Mouse (Mus musculus) olfactory bulb, adult 2 months (tissue): ENCODE measurements around the gene Gm11084. TPM values are rescaled to one million over a fixed set of nuclear protein-coding genes. Genes with fewer than 3 reads are reported as not detected.
A peak's percentile ranks its signal among the peaks of the same experiment; 100 is the strongest.

Experiments used
- H3K27ac ChIP-seq: fragments of 200-500 bp; 2 replicates; pipeline ENCODE4 v1.5.1; 2012; ENCODE audit warnings: low read depth, low read length; ENCODE audit not compliant: insufficient read depth
- H3K4me1 ChIP-seq: fragments of 200-500 bp; 2 replicates; pipeline ENCODE4 v1.6.1; 2012; ENCODE audit warnings: low read length; ENCODE audit not compliant: control insufficient read depth, insufficient read depth
- H3K4me3 ChIP-seq: fragments of 200-500 bp; 2 replicates; pipeline ENCODE4 v1.5.1; 2012; ENCODE audit warnings: mild to moderate bottlenecking, low read depth, low read length, moderate library complexity; ENCODE audit not compliant: insufficient read depth
- CTCF ChIP-seq: fragments of 200-500 bp; IDR thresholded peaks from 2 replicates; pipeline ENCODE4 v1.5.1; 2012; ENCODE audit warnings: low read depth, mild to moderate bottlenecking, low read length, moderate library complexity; ENCODE audit not compliant: insufficient read depth
- POLR2A ChIP-seq: fragments of 200-500 bp; IDR thresholded peaks from 2 replicates; pipeline ENCODE4 v1.6.1; 2012; ENCODE audit warnings: mild to moderate bottlenecking, low read depth, low read length, moderate library complexity; ENCODE audit not compliant: insufficient read depth
- WGBS: fragments of 180-500 bp; shearing (Covaris S2); methylation state at CpG from one replicate; pipeline ENCODE4 v1.1.7; 2018; 5-methylcytosine and 5-hydroxymethylcytosine counted together
- polyA plus RNA-seq: library from polyadenylated mRNA; stranded (reverse); fragments of >200 nt; gene quantifications from 2 replicates; pipeline ENCODE4 v1.2.4, GENCODE M21; 2012; ENCODE audit warnings: low replicate concordance; ENCODE audit not compliant: missing spikeins, insufficient read depth, insufficient read length

Gm11084 gene
- polyA plus RNA-seq, 1 experiment: not detected

- no peaks in the 10 kb centered on the region for H3K4me1 ChIP-seq
- H3K4me3 ChIP-seq: no peak overlapping the region
- H3K27ac ChIP-seq: no peak overlapping the region
- WGBS: 77% methylated on average over 20 of the region's 20 CpGs
- TF ChIP-seq CTCF: no peak
- TF ChIP-seq POLR2A: no peak
Measured at GRCm38 (mm10) chr2:73012636-73013035, 26.1 kb upstream of the Gm11084 start.

GRCm38 (mm10) chr2:73007472-73007871, 21.0 kb upstream of the Gm11084 start:
- Histone ChIP-seq H3K27ac (no peak overlapping the region), H3K4me1 (peaks cover 17% of the 10 kb centered on the region), H3K4me3 (no peak overlapping the region)
- WGBS: 95% methylated on average over 9 of the region's 9 CpGs
- no peak for TF ChIP-seq POLR2A
- TF ChIP-seq CTCF: no peak

- Histone ChIP-seq H3K27ac (no peak overlapping the region), H3K4me3 (no peak overlapping the region), H3K4me1 (peaks cover 17% of the 10 kb centered on the region)
- TF ChIP-seq POLR2A (no peak), CTCF (no peak)
- 62% methylated on average over 3 of the region's 3 CpGs for WGBS
Measured at GRCm38 (mm10) chr2:73005611-73006515, 19.3 kb upstream of the Gm11084 start.

DNA sequence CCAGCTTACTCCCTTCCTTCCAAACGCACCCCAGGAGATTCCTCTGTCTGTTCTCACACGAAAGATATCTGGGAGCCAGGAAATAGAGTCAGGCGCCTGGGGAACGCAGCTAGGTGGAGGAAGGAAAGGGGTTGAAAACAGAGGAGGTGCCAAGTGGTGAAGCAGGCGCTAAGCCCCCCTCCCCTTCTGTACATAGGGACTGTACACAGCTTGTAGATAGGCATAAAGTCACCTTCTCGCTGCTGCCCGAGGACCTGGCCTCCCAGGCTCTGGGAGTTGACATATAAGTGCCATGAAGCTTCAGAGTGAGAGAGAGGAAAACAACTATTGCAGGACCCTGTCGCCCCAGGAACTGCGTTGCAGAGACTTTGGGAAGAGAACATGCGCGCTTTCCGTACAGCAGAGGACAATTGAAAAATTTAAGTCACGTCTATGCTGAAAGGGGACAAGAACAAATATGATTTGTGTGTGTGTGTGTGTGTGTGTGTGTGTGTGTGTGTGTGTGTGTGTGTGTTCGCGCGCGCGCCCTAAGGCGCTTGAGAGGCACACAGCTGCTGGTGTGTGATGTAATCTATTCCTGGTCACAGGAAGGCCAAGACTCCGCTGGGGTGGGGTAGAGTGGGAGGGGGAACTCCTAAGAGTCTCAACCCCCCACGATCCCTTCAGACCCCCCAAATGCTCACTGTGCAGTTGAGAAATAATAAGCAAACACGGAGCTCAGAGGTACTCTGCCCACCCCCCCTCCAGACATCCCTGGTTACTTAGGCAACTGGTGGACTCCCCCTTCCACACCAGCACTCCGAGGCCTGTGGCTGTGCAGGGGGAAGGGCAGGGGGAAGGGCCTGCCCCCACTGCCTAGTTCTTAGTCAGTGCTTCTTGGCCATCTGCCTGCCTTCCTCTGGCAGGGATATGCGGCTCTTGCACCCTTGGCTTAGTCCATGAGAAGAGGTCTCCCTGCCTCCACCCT, 17.5 kb upstream of the Gm11084 start:
- peak overlapping the region; percentile 32 for H3K4me3 ChIP-seq
- peaks cover 17% of the 10 kb centered on the region for H3K4me1 ChIP-seq
- no peak for TF ChIP-seq POLR2A
- 0 out of 2 replicates have a peak, but pooled peaks have one; percentile 8 for TF ChIP-seq CTCF
- H3K27ac ChIP-seq: peak overlapping the region; percentile 80
- 12% methylated on average over 24 of the region's 24 CpGs for WGBS

DNA sequence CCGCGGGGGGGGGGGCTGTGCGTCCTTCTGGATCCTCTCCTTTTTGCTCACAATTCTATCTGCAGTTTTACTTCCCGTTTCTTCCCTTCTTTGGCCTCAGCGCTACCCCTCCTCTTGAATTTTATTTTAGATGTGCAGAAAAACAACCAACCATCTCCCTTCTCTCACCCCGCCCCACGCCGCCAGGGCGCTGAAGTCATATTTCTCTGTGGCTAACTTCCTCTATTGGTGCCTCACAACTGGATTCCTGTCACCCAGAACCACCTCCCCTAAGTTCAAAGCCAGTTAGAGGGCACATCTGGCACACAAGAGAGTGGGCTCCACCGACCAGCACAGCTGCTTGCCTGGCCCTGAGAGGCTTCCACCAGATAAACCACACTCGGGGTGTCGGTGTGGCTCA, 16.5 kb upstream of the Gm11084 start:
- TF ChIP-seq POLR2A (no peak), CTCF (no peak)
- Histone ChIP-seq H3K4me3 (no peak overlapping the region), H3K4me1 (peaks cover 17% of the 10 kb centered on the region), H3K27ac (peak overlapping the region; percentile 58; the same call in 1 of the 2 replicates)
- 56% methylated on average over 12 of the region's 12 CpGs for WGBS

- H3K4me1 ChIP-seq: peaks cover 17% of the 10 kb centered on the region
- TF ChIP-seq CTCF (no peak), POLR2A (no peak)
- WGBS: 92% methylated on average over 6 of the region's 6 CpGs
- no peak overlapping the region for H3K27ac ChIP-seq
- no peak overlapping the region for H3K4me3 ChIP-seq
Measured at GRCm38 (mm10) chr2:73002451-73002850, 15.9 kb upstream of the Gm11084 start.

DNA sequence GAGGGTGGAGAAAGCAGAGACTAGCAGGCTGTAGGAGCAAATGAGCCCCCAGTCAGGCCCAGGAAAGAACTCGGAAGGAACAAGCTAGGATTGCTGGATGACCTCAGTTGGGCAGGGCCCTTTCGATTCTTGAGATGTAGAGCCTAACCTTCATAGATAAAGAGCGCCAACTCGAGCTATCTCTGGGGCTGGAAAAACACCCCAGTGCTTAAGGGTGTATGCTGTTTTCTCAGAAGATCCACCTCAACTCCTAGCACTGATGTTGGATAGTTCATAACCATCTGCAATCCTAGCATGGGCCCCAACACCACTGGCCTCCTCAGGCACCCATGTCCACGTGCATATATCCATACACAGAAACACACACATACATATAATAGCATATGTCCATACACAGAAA, 15.5 kb upstream of the Gm11084 start:
- WGBS: 93% methylated on average over 5 of the region's 5 CpGs
- no peak overlapping the region for H3K27ac ChIP-seq

GRCm38 (mm10) chr2:73000194-73000593, 13.7 kb upstream of the Gm11084 start:
- TF ChIP-seq POLR2A (no peak), CTCF (no peak)
- H3K4me3 ChIP-seq: no peak overlapping the region
- peaks cover 26% of the 10 kb centered on the region for H3K4me1 ChIP-seq
- WGBS: 95% methylated on average over 8 of the region's 8 CpGs
- no peak overlapping the region for H3K27ac ChIP-seq

More for the DNA sequence above, 15.5 kb upstream of the Gm11084 start:
- Histone ChIP-seq H3K4me3 (no peak overlapping the region), H3K4me1 (peaks cover 18% of the 10 kb centered on the region)
- TF ChIP-seq POLR2A (no peak), CTCF (no peak)
